11 mouse cellular contexts compared by ENCODE assay signal in the genomic region with DNA sequence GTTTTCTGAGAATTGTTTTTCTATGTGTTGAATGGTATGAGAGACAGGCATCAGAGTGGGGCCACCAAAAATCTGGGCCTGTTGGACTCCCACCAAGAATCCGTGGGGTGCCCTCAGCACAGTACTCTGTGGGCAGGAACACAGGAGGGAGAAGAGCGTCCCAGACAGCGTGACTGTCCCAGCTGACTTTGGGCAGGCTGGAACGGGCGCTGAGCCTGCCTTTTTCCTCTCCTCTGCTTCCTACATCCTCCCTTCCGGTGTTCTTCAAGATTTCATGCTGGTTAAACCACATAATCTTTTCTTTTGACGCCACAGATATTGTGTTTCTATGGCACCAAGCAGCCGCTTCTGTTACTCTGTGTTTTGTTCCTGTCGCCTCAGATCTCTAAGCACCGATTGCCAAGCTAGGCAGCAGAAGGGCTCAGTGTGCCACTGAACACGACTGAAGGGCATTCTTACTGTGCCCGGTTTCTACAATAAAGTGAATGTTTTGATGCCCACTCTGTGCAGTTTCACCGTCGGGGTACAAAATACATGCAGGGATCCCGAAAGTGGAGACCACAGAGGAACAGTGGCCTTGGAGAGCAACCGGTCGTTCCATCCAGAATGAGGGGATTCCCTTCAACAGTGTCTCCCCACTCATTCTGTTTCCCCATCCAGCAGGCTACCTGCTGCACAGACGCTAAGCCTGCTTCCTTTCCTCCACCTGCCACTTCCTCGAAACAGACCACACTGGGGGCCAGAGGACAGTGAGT.
DNase-seq lines count a peak whose midpoint lies in the region; ATAC-seq lines count a peak whose summit lies in the region.
"Had no signal": no experiment of that assay in that cellular context is flagged by ENCODE, and none has a peak within 500 bp of the region (broad histone marks: within the 10 kb centered on the region; RNA-seq: fewer than 3 reads in every experiment).

No protein-coding gene starts in this region.

- H3K27me3 ChIP-seq in forebrain, embryonic 10.5 days (ENCODE audit: poor library complexity, severe bottlenecking): no peaks in the 10 kb centered on the region
- H3K27me3 ChIP-seq in forebrain, embryonic 11.5 days (ENCODE audit: control insufficient read depth, insufficient read depth, low read length): no peaks in the 10 kb centered on the region
- no peaks in the 10 kb centered on the region for H3K27me3 ChIP-seq in megakaryocyte, embryonic 14.5 days (replicated peaks)
- H3K27me3 ChIP-seq in limb, embryonic 10.5 days (ENCODE audit: low read depth, poor library complexity, severe bottlenecking): no peaks in the 10 kb centered on the region

- H3K9ac ChIP-seq in forebrain, embryonic 11.5 days (ENCODE audit: low read length): no peak overlapping the region
- H3K9ac ChIP-seq: liver, embryonic 14.5 days had no signal

- H3K27ac ChIP-seq in forebrain, embryonic 10.5 days: 0 out of 2 replicates have a peak overlapping the region, but pooled peaks have one; percentile 25
- H3K27ac ChIP-seq in forebrain, embryonic 11.5 days (ENCODE audit: low read depth, low read length): no peak overlapping the region
- H3K27ac ChIP-seq in limb, embryonic 10.5 days: no peak overlapping the region
- H3K27ac ChIP-seq: liver, embryonic 14.5 days had no signal

- H3K4me1 ChIP-seq in forebrain, embryonic 10.5 days: peaks cover 15% of the 10 kb centered on the region; the same call in 1 of the 2 replicates
- H3K4me1 ChIP-seq in forebrain, embryonic 11.5 days (replicated peaks; ENCODE audit: control insufficient read depth, insufficient read depth, low read length): no peaks in the 10 kb centered on the region
- H3K4me1 ChIP-seq in megakaryocyte, embryonic 14.5 days: no peaks in the 10 kb centered on the region
- H3K4me1 ChIP-seq in limb, embryonic 10.5 days: peaks cover 10% of the 10 kb centered on the region

- H3K4me3 ChIP-seq in forebrain, embryonic 10.5 days: no peak overlapping the region
- no peak overlapping the region for H3K4me3 ChIP-seq in forebrain, embryonic 11.5 days (ENCODE audit: low read depth, low read length)
- H3K4me3 ChIP-seq in megakaryocyte, embryonic 14.5 days (replicated peaks): peak overlapping the region; percentile 5
- H3K4me3 ChIP-seq in limb, embryonic 10.5 days: no peak overlapping the region

- WGBS in forebrain, embryonic 10.5 days: 75% methylated on average over 19 of the region's 19 CpGs
- 71% methylated on average over 19 of the region's 19 CpGs for WGBS in forebrain, embryonic 11.5 days
- 82% methylated on average over 19 of the region's 19 CpGs for WGBS in limb, embryonic 10.5 days

- ATAC-seq in forebrain, embryonic 11.5 days (replicated peaks; ENCODE audit: low FRiP score): no peak
- no peak for ATAC-seq in megakaryocyte, adult 5-6 weeks (ENCODE audit: poor library complexity, severe bottlenecking)

- no peaks in the 10 kb centered on the region for H3K9me3 ChIP-seq in forebrain, embryonic 10.5 days
- H3K9me3 ChIP-seq in forebrain, embryonic 11.5 days (ENCODE audit: control insufficient read depth, low read length): no peaks in the 10 kb centered on the region
- H3K9me3 ChIP-seq in megakaryocyte, embryonic 14.5 days: peaks cover 20% of the 10 kb centered on the region
- H3K9me3 ChIP-seq in limb, embryonic 10.5 days (replicated peaks): no peaks in the 10 kb centered on the region

- H3K4me2 ChIP-seq in forebrain, embryonic 11.5 days (ENCODE audit: low read depth, low read length, severe bottlenecking): no peak overlapping the region

- H3K36me3 ChIP-seq in forebrain, embryonic 10.5 days (replicated peaks): no peaks in the 10 kb centered on the region
- no peaks in the 10 kb centered on the region for H3K36me3 ChIP-seq in forebrain, embryonic 11.5 days (ENCODE audit: control insufficient read depth, insufficient read depth, low read length)
- no peaks in the 10 kb centered on the region for H3K36me3 ChIP-seq in megakaryocyte, embryonic 14.5 days (replicated peaks; ENCODE audit: low read length)
- no peaks in the 10 kb centered on the region for H3K36me3 ChIP-seq in limb, embryonic 10.5 days

- DNase-seq in forebrain, embryonic 10.5 days (ENCODE audit: extremely low spot score, low spot score): no peak
- DNase-seq in forebrain, embryonic 11.5 days (ENCODE audit: low spot score): no peak
- peak; percentile 16 to 48 for DNase-seq in layer of hippocampus, adult 18-20 months (ENCODE audit: low spot score in 2 of 2)
- peak; percentile 11 for DNase-seq in right cerebral cortex, postnatal 4 days
- DNase-seq in limb, embryonic 10.5 days (ENCODE audit: low spot score): no peak
- DNase-seq: heart, postnatal 4 days; kidney, adult 9 months; lung, postnatal 36 days had no signal

Comparison
In these comparisons a context has a peak if more than half of its experiments do, and no peak if none do; other contexts are left out.
1. DNase-seq: peak in layer of hippocampus, adult 18-20 months (2 of 2) and right cerebral cortex, postnatal 4 days (single experiment); none in forebrain, embryonic 10.5 days (single experiment), forebrain, embryonic 11.5 days (single experiment) and limb, embryonic 10.5 days (single experiment).